Mouse (Mus musculus) v-Abl transformed pro-B cells (cell line): ENCODE results near the gene Tbc1d23.

Source experiments
- in situ Hi-C, 2 experiments: fragments of 400-800 bp; cut with MboI; formaldehyde crosslinking; loops; one replicate each; pipeline ENCODE4 v1.15.1; 2025; ENCODE audit not compliant: unreplicated experiment in 2 of 2

Gene Tbc1d23

DNA sequence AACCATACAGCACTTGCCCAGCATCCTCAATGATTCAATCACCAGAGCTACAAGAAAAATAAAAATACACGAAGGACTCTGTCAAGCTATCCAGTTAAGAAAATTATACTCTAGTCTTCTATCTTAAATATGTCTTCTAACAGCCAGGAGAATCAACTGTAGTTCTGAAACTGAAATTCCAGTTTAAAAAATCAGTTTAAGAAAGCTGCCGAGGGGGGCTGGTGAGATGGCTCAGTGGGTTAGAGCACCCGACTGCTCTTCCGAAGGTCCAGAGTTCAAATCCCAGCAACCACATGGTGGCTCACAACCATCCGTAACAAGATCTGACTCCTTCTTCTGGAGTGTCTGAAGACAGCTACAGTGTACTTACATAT, 620 bp upstream of the Tbc1d23 start:
- in situ Hi-C loops = loop anchor here in 1 of 2 experiments (25.0 kb wide), 2 partner anchors 1255 to 1455 kb away; no protein-coding TSS in a partner anchor

DNA sequence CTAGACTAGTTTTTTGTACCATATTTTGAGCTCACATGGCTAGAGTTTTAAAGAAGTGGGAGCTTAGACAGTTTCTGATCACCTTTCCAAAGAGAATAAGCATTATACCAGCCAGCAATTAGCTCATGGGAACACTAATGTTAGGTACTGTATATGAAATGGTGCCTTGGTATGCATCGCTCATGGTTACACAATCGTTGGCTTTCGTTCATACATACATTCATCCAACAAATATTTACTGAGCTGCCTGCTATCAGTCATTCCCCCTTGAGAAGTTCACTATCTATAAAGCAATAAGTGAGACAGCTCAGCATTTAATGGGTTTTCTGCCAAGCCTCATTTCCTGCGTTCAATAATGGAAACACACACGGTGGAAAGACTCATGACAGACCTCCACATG, 4.9 kb downstream of the Tbc1d23 start:
- in situ Hi-C loops = loop anchor here (5.0 to 25.0 kb wide), 3 partner anchors 39 to 1461 kb away; no protein-coding TSS in a partner anchor

DNA sequence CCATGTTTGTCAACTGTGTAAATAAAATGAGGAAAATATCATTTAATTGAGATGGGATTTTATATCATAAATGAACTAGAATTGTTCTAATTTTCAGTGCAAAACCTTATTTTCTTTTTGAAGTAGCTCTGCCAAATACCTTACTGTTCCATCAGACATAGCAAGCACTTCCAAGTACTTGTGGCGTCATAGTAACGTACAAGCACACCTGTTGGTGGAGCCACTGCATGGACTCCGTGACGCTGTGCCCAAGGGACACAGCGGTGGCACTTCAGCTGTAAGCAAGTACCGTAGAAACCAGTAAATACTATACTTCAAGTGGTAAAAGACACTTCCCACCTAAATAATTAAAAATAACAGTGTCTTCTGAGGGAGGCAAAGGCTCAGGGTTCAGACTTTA, 10.9 kb downstream of the Tbc1d23 start:
- in situ Hi-C loops = no loop called here

DNA sequence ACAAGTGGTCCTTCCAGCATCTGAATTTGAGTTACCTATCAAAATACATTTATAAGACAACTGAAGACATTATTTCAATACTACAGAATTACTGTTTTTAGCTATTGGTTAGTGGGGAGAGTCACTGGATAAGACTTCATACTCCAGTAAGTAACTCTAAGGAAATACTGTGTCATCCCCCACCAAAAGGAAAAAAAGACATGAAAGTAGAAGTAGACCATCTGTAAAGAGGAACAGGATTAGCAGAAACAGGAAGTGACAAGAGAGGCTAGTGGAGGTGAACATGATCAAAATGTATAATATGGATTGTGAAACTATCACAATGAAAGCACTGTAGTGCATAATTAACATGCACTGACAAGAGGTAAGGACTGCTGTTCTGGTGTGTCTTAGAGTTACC, 15.3 kb downstream of the Tbc1d23 start:
- in situ Hi-C loops = no loop called here

DNA sequence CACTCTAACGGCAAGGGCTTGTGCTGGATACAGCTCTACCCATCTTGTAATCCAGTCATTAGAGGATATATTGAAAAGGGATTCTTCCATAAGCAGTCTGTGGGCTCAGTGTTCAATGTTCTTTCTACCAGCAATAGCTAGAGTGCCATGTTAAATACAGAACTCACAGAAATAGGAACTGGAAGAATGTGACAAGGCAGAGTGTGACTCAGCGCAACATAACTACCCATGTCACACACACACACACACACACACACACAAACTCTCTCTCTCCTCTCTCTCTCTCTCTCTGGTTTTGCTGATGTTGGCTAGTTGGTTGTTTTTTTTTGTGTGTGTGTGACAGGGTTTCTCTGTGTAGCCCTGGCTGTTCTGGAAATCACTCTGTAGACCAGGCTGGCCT, 20.3 kb downstream of the Tbc1d23 start:
- in situ Hi-C loops = no loop called here

DNA sequence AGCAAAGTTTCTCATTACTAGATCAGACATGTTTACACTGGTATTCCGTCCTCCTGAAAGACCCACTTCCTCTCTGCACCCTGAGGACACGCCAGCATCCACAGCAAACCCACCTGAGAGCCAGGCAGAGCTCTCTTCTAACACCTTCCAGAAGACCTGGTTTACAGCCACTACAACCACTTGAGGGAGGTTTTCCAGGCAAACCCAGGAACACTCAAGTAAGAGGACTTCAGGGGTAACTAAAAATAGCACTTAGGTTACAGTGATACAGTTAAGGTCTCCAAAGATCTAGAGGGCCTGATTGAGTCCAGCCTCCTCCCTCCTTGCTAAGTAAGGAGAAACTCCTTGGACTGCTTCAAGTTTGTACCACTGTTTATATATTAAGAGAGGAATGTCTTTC, 23.0 kb downstream of the Tbc1d23 start:
- in situ Hi-C loops = no loop called here

DNA sequence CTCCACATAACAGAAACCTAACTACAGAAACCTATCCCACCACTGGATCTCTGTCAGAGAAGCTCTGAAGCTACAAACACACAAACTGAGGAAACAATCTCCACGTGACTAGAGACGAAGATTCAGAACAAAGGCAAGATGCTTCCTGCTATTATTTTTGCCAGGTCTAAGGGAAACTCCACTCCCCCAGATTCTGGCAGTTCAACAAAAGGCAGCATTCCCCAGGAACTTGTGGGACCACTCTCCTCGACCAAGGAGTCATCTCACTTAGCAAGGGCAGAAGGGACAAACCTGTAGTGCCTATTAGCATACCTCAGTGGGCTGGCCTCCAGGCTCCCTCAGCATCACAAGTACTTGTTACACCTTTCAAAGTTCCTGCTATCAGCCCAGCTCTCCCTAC, 34.0 kb downstream of the Tbc1d23 start:
- in situ Hi-C loops = loop anchor here in 1 of 2 experiments (25.0 kb wide), 1 partner anchor 435 kb away; no protein-coding TSS in a partner anchor

DNA sequence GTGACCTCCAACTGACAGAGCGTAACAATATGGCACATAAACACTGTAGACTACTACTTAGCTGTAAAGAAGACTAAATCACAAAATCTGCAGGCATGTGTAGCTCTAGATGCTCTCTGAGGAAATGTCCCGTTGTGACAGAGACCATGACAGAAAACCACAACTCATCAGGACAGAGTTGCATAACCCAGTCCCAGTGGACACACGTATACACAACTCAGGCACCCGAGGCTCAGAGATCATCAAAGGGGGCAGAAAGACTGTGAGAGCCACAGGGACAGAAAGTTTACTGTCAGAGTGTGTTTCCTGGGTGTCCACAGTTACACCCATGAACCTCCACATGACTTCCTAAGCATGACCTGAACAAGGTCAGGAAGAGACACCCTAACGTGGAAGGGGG, 34.7 kb downstream of the Tbc1d23 start:
- in situ Hi-C loops = loop anchor here in 1 of 2 experiments (25.0 kb wide), 1 partner anchor 434 kb away; no protein-coding TSS in a partner anchor

DNA sequence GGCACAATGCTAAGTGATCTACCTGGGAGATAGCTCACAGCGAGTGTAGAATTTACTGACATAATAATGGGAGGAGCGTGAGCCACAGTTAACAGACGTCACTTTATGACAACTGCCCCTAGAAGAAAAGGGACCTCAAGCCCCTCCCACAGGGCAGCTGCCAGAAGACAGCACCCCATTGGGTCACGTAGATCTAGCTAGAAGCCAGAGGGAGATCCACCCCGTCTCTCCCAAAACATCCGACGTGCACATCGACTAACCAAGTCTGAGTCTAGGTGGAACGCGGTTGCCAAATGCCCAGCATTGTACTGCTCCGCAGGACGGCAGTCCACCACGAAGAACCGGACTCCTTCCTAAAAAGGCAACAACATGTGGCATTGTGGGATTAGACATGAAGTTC, 40.1 kb downstream of the Tbc1d23 start:
- in situ Hi-C loops = loop anchor here in 1 of 2 experiments (25.0 kb wide), 1 partner anchor 429 kb away; no protein-coding TSS in a partner anchor

DNA sequence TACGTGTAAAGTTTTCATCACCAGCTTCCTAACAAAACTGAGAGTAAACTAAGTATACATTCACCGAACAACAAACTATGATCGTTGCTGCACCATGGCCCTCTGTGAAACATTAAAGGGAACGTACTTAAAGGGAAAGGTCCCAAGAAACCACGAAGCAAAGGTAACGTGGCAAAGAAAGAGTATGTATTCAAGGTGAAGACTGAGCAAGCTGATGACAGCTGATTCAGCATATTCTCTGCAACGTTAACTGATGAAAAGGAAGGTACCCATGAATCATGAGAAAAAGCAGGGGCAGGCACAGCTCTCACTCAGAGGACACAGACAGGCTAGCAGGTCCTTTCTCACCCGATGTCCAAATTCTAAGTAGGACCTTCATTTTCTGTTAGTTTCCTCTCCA, 40.9 kb downstream of the Tbc1d23 start:
- in situ Hi-C loops = loop anchor here in 1 of 2 experiments (25.0 kb wide), 1 partner anchor 428 kb away; no protein-coding TSS in a partner anchor

DNA sequence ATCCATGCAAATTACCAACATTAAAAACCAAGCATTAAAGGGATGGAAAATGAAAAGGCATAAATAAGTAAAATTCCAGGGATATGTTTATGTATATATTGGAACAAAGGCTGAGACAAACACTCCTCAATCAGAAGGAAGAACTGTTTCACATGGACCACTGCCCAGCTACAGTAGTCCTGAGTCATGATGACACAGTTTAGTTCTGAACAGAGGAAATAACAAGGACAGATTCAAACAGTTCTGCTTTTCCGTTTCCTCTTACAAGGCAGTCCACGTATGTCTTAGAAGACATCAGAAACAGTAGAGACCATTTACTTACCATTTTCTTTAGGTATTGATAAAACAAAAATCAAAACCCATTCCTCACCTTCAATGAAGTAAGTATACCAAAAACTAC, 41.8 kb downstream of the Tbc1d23 start:
- in situ Hi-C loops = loop anchor here in 1 of 2 experiments (5.0 to 25.0 kb wide), 2 partner anchors 38 to 427 kb away; no protein-coding TSS in a partner anchor

DNA sequence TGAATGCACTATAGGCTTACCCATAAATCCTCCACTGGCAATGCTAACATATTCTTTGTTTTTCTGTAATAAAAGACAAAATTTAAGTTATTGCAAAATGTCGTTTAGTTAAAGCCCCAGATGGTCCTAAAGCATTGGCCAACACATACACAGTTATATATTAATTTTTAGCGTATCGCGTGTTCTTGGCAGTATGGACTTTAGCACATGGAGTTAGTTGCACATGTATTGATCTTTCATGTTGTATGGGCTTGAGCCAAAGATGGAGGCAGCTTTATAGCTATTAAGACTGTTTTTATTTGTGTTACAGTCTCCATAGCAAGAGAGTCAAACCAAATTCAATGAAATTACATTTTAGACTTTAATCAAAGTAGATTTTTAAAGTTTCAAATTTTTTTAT, 44.7 kb downstream of the Tbc1d23 start:
- in situ Hi-C loops = loop anchor here in 1 of 2 experiments (5.0 to 25.0 kb wide), 2 partner anchors 41 to 424 kb away; no protein-coding TSS in a partner anchor

DNA sequence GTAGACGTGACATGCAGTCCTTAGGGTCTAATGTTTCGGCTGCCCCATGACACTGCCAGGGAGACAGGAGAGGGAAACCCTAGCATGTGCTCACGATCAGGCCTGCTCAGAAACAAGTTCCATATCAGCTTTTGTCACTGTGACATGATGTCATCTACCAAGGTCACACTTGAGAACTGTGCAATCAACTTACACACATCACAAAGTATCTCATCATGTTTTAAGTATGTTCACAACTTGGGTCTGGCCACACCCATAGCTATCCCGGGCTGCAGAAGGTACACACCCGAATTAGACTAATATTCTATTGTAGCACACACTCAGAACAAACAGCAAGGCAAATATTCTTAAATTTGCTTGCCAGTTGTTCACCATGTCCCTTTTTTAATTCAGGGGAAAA, 49.3 kb downstream of the Tbc1d23 start:
- in situ Hi-C loops = loop anchor here in 1 of 2 experiments (25.0 kb wide), 1 partner anchor 420 kb away; no protein-coding TSS in a partner anchor

DNA sequence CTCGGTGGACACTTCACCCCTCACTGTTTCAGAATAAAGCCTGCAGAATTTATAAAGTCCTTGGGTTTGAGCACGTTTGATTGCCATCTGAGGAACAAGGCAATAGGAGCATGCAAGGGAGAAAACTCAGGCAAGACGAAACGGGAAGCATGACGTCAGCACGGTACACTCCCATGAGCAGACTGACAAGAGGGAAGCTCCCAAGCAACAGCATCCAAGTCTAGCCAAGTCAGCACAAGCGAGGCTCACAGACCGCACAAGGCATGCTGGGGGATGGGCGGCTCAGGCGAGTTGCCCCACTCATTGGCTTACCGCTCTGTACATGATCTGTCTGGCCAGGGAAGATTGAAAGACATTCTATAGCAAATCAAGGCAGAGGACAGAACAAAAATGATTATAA, 50.1 kb downstream of the Tbc1d23 start:
- in situ Hi-C loops = loop anchor here in 1 of 2 experiments (25.0 kb wide), 1 partner anchor 419 kb away; no protein-coding TSS in a partner anchor

DNA sequence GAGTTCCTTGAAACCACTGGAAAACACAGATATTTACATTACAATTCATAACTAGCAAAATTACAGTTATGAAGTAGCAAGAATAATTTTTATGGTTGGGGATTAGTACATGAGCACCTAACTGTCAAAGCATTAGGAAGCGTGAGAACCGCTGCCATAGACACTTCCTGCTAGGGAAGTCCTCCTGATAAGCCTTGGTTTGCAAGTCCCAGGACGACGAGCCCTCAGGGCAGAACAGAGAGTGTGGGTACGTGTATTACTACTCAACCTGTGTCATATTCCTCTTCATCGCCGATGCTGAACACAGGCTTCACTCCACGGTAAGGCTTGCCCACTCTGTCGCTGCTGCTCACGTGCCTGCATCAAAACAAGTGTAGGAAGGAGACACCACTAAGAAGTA, 53.6 kb downstream of the Tbc1d23 start:
- in situ Hi-C loops = loop anchor here (10.0 to 25.0 kb wide), 2 partner anchors 415 to 417 kb away; no protein-coding TSS in a partner anchor

DNA sequence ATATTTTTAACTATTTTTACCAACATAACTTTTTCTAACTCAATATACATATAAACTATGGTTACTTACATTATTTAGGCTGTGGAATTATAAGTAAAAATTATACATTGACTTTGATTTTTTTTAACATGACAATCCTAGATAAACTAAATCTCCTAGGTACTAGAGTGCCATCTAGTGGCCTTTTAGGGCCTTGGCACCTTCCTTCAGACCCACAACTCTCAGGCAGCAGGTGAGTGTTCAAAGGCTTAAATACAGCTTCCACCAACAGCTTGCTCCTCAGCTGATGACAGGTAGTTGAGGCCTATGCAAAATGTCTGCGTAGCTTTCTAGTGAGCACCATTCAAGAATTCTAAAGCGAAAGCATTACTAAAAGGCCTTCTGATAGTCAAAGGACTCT, 54.0 kb downstream of the Tbc1d23 start:
- in situ Hi-C loops = loop anchor here (10.0 to 25.0 kb wide), 2 partner anchors 415 to 418 kb away; no protein-coding TSS in a partner anchor

DNA sequence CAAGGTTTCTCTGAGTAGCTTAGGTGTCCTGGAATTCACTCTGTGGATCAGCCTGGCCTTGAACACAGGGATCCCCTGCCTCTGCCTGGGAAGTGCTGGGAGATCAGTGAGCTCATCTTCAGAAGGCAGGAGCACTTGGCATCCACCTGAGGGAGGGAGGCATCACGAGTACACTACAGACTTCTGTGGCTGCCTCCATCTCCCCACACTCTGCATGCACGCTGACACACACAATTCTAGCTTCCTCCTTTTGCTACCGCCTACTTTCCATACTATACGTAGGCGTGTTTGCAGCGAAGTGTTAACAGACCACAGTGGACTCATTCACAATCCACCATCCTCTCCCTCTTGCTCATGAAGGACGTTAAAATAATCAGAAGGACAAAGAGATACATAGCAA, 55.0 kb downstream of the Tbc1d23 start:
- in situ Hi-C loops = loop anchor here (10.0 to 25.0 kb wide), 2 partner anchors 414 to 419 kb away; no protein-coding TSS in a partner anchor

DNA sequence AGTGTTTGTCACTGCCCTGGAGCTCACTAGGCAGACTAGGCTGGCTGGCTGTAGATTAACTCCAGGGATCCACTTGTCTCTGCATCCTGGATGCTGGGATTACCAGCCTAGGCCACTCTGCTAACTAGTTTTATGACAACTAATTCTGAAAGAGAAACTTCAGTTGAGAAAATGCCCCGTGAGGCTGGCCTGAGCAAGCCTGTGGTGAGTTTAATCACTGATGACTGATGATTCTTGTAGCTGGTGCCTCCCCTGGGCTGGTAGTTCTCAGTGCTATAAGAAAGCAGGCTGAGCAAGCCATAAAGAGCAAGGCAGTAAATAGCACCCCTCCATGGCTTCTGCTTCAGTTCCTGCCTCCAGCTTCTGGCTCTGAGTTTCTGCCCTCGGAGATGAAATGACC, 55.6 kb downstream of the Tbc1d23 start:
- in situ Hi-C loops = loop anchor here (10.0 to 25.0 kb wide), 2 partner anchors 413 to 419 kb away; no protein-coding TSS in a partner anchor

DNA sequence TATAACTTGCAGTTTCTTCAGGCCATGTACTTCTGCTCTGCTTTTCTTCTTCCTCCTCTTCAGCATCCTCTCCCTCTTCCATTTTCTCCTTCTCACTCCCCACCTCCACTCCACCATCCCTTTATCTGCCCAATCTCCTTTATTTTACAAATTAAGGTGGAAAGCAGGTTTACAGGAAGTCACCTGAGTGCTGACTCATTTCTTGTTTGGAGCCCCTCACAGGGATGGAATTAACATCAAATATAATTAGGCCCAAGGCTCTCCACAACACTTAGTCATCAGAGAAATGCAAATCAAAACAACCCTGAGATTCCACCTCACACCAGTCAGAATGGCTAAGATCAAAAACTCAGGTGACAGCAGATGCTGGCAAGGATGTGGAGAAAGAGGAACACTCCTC, 56.8 kb downstream of the Tbc1d23 start:
- in situ Hi-C loops = loop anchor here in 1 of 2 experiments (10.0 kb wide), 1 partner anchor 420 kb away; no protein-coding TSS in a partner anchor

DNA sequence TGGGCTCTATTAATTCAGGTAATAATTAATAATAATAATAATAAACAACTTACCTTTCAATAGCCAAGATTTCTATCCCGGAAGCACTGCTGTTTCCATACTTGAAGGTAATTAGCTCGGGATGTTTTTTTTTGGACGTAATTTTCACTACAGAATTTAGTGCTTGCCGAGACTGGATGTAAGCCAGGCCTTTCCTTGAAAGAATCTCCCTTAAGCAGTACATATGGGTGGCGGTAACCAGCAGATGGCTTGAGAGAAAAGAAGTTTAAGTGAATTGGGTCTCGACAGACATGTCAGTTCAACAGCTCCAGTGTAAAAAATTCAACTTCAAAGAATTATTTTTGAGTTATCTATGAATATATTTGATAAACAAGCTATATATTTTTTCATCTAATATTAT, 59.7 kb downstream of the Tbc1d23 start:
- in situ Hi-C loops = loop anchor here in 1 of 2 experiments (10.0 kb wide), 1 partner anchor 423 kb away; no protein-coding TSS in a partner anchor

DNA sequence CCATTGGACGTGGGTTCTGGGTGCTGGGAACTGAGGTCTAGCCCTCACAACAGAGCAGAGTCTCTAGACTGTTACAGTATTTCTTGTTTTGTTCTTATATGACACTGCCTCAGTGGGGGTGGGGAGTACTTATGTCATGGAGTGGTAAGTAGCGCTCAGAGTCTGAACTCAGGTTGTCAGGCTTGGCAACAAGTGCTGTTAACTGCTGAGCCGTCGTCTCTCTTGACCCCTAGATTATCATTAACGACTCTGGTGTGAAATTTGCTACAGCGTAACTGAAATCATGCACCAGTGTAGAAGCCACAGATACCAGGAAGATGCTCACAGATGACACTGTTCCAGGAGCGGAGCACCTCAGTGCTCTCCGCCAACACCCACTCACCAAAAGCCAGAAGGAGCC, 60.1 kb downstream of the Tbc1d23 start:
- in situ Hi-C loops = loop anchor here in 1 of 2 experiments (10.0 kb wide), 1 partner anchor 424 kb away; no protein-coding TSS in a partner anchor

DNA sequence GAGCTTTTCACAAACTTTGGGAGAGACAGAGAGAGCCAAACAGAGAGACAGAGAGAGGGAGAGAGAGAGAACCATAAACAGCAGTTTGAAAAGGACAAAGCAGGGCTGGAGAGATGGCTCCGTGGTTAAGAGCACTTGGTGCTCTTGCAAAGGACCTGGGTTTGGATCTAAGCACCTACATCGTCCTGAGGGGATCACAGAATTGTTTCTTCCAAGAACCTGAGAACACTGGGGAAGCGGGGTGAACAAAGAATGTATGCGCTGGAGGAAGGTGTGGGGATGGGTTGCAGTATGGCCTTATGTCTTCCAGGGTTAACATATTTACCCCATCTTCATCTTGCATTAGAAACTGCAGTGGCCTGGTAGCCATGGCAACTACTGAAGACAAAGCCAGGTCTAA, 63.1 kb downstream of the Tbc1d23 start:
- in situ Hi-C loops = loop anchor here (5.0 to 10.0 kb wide), 3 partner anchors 46 to 393 kb away; partner anchors contain the start of gene Tomm70a (in 1 of the 2)
